8 mouse cellular contexts compared by ENCODE assay signal in genomic region chr8:120697154-120697978, GRCm38 (mm10). TPM values are rescaled to one million over a fixed set of nuclear protein-coding genes. Genes with fewer than 3 reads are reported as not detected.
A peak's percentile ranks its signal among the peaks of the same experiment; 100 is the strongest.
DNase-seq lines count a peak whose midpoint lies in the region; ATAC-seq and TF ChIP-seq lines count a peak whose summit lies in the region.

No protein-coding gene starts in this region.

- DNase-seq in gastrocnemius, adult 2 months = peak; percentile 72
- DNase-seq in gastrocnemius, postnatal 36 days = no peak
- peak; percentile 40 for DNase-seq in midbrain, postnatal 0 days (ENCODE audit: low spot score)
- peak; percentile 46 for DNase-seq in lung, postnatal 25 days (ENCODE audit: low spot score)
- no peak for DNase-seq in yolk sac, embryonic 10.5 days (ENCODE audit: low spot score)
- DNase-seq in embryo, embryonic 9.5 days (ENCODE audit: extremely low spot score) = no peak

- H3K4me3 ChIP-seq in gastrocnemius, adult 2 months = no peak overlapping the region
- no peak overlapping the region for H3K4me3 ChIP-seq in midbrain, postnatal 0 days (ENCODE audit: low read depth, low read length)
- H3K4me3 ChIP-seq in midbrain, embryonic 16.5 days (ENCODE audit: low read depth, low read length) = no peak overlapping the region
- no peak overlapping the region for H3K4me3 ChIP-seq in heart, embryonic 16.5 days (ENCODE audit: low read length)

- no peaks in the 10 kb centered on the region for H3K9me3 ChIP-seq in midbrain, postnatal 0 days (ENCODE audit: low read length)
- no peaks in the 10 kb centered on the region for H3K9me3 ChIP-seq in midbrain, embryonic 16.5 days (replicated peaks; ENCODE audit: control insufficient read depth, low read length, poor library complexity, severe bottlenecking)
- H3K9me3 ChIP-seq in heart, embryonic 16.5 days (replicated peaks; ENCODE audit: control insufficient read depth, low read length) = no peaks in the 10 kb centered on the region

- peak overlapping the region; percentile 40; the same call in 1 of the 2 replicates for H3K27ac ChIP-seq in gastrocnemius, adult 2 months
- no peak overlapping the region for H3K27ac ChIP-seq in midbrain, postnatal 0 days (ENCODE audit: low read depth, low read length)
- H3K27ac ChIP-seq in midbrain, embryonic 16.5 days (ENCODE audit: low read length) = no peak overlapping the region
- peak overlapping the region; percentile 65 for H3K27ac ChIP-seq in heart, embryonic 16.5 days (ENCODE audit: low read length)

- 74% methylated on average over 17 of the region's 17 CpGs for WGBS in midbrain, postnatal 0 days
- 76% methylated on average over 17 of the region's 17 CpGs for WGBS in midbrain, embryonic 16.5 days
- WGBS in heart, embryonic 16.5 days = 44% methylated on average over 17 of the region's 17 CpGs

- no peak overlapping the region for H3K4me2 ChIP-seq in midbrain, postnatal 0 days (ENCODE audit: low read depth, low read length, poor library complexity, severe bottlenecking)
- H3K4me2 ChIP-seq in midbrain, embryonic 16.5 days (ENCODE audit: low read length) = no peak overlapping the region
- H3K4me2 ChIP-seq in heart, embryonic 16.5 days (ENCODE audit: low read depth, low read length) = no peak overlapping the region

- no peak overlapping the region for H3K9ac ChIP-seq in midbrain, postnatal 0 days (replicated peaks; ENCODE audit: low read length, poor library complexity, severe bottlenecking)
- no peak overlapping the region for H3K9ac ChIP-seq in midbrain, embryonic 16.5 days (ENCODE audit: low read depth, low read length)
- no peak overlapping the region for H3K9ac ChIP-seq in heart, embryonic 16.5 days (ENCODE audit: low read length)

- 0 out of 2 replicates have a peak, but pooled peaks cover 6% of the 10 kb centered on the region for H3K4me1 ChIP-seq in midbrain, postnatal 0 days (ENCODE audit: insufficient read depth, low read length)
- H3K4me1 ChIP-seq in midbrain, embryonic 16.5 days (ENCODE audit: control insufficient read depth, insufficient read depth, low read length) = no peaks in the 10 kb centered on the region
- peaks cover 28% of the 10 kb centered on the region for H3K4me1 ChIP-seq in heart, embryonic 16.5 days (ENCODE audit: control insufficient read depth, insufficient read depth, low read length)

- H3K36me3 ChIP-seq in midbrain, postnatal 0 days (ENCODE audit: insufficient read depth, low read length) = no peaks in the 10 kb centered on the region
- no peaks in the 10 kb centered on the region for H3K36me3 ChIP-seq in midbrain, embryonic 16.5 days (ENCODE audit: control insufficient read depth, insufficient read depth, low read length)
- H3K36me3 ChIP-seq in heart, embryonic 16.5 days (ENCODE audit: control insufficient read depth, insufficient read depth) = no peaks in the 10 kb centered on the region

- intact Hi-C loops in gastrocnemius, adult 2 months (cut with DNase I) = no loop called here
- intact Hi-C loops in gastrocnemius, postnatal 36 days (cut with DNase I) = loop anchor here (5.0 kb wide), 1 partner anchor 35 kb away; no protein-coding TSS in a partner anchor

- ATAC-seq in midbrain, postnatal 0 days (ENCODE audit: low FRiP score) = no peak
- no peak for ATAC-seq in midbrain, embryonic 16.5 days
- no peak for ATAC-seq in heart, embryonic 16.5 days (replicated peaks; ENCODE audit: extremely low read depth, insufficient read depth, low FRiP score)

- no peaks in the 10 kb centered on the region for H3K27me3 ChIP-seq in midbrain, postnatal 0 days (ENCODE audit: insufficient read depth, low read length)
- H3K27me3 ChIP-seq in midbrain, embryonic 16.5 days (ENCODE audit: control insufficient read depth, insufficient read depth, low read depth, low read length) = no peaks in the 10 kb centered on the region; the same call in 1 of the 2 replicates
- H3K27me3 ChIP-seq in heart, embryonic 16.5 days (ENCODE audit: control insufficient read depth, insufficient read depth, low read length) = no peaks in the 10 kb centered on the region; the same call in none of the 2 replicates

- TF ChIP-seq CTCF in gastrocnemius, adult 2 months (IDR thresholded peaks at IDR 0.05) = no peak
- TF ChIP-seq CTCF in midbrain, postnatal 0 days (IDR thresholded peaks at IDR 0.05) = no peak

RNA-seq across cellular contexts. Expression of gene Emc8, which starts 29.0 kb away (rescaled TPM):
- 10 to 100 TPM; 22.2 to 25.6 TPM for total RNA-seq in gastrocnemius, adult 2 months (2021)
- total RNA-seq in gastrocnemius, postnatal 36 days (2021) = 10 to 100 TPM; 23.4 to 26.9 TPM
- 30.5 and 43.2 TPM in 2 replicates for total RNA-seq in midbrain, postnatal 0 days (2014; rRNA removed)
- polyA plus RNA-seq in midbrain, postnatal 0 days (2015; fragmentation: Nextera tagmentation; extraction: Ambion mirVana) = 91.6 and 95.8 TPM in 2 replicates
- polyA plus RNA-seq in midbrain, embryonic 16.5 days (2015; fragmentation: Nextera tagmentation; extraction: Ambion mirVana) = 99.5 and 105 TPM in 2 replicates
- polyA plus RNA-seq in heart, embryonic 16.5 days (2015; fragmentation: Nextera tagmentation; extraction: Ambion mirVana) = 164 and 168 TPM in 2 replicates

RNA-seq across cellular contexts. Expression of gene Cox4i1, which starts 29.3 kb away (rescaled TPM):
- total RNA-seq in gastrocnemius, adult 2 months (2021) = 1,000 to 10,000 TPM; 1,376 to 1,812 TPM
- total RNA-seq in gastrocnemius, postnatal 36 days (2021) = 1,000 to 10,000 TPM; 1,608 to 1,616 TPM
- total RNA-seq in midbrain, postnatal 0 days (2014; rRNA removed) = 493 and 558 TPM in 2 replicates
- 1,374 and 1,478 TPM in 2 replicates for polyA plus RNA-seq in midbrain, postnatal 0 days (2015; fragmentation: Nextera tagmentation; extraction: Ambion mirVana)
- 1,051 and 1,134 TPM in 2 replicates for polyA plus RNA-seq in midbrain, embryonic 16.5 days (2015; fragmentation: Nextera tagmentation; extraction: Ambion mirVana)
- 2,414 and 2,430 TPM in 2 replicates for polyA plus RNA-seq in heart, embryonic 16.5 days (2015; fragmentation: Nextera tagmentation; extraction: Ambion mirVana)

RNA-seq across cellular contexts. Expression of gene Gm27021, which starts 29.5 kb away (rescaled TPM):
- total RNA-seq in gastrocnemius, adult 2 months (2021) = not detected
- total RNA-seq in gastrocnemius, postnatal 36 days (2021) = not detected
- 3.9 and 13.8 TPM in 2 replicates for total RNA-seq in midbrain, postnatal 0 days (2014; rRNA removed)
- polyA plus RNA-seq in midbrain, postnatal 0 days (2015; fragmentation: Nextera tagmentation; extraction: Ambion mirVana) = 7.9 and 9.1 TPM in 2 replicates
- polyA plus RNA-seq in midbrain, embryonic 16.5 days (2015; fragmentation: Nextera tagmentation; extraction: Ambion mirVana) = 4.7 and 5.6 TPM in 2 replicates
- 0.55 TPM in 1 of 2 replicates, not detected in the other for polyA plus RNA-seq in heart, embryonic 16.5 days (2015; fragmentation: Nextera tagmentation; extraction: Ambion mirVana)

RNA-seq across cellular contexts. Expression of gene Irf8, which starts 38.8 kb away (rescaled TPM):
- total RNA-seq in gastrocnemius, adult 2 months (2021) = 10 to 100 TPM in 1 of 2 experiments, 1 to 10 TPM in 1; 4.8 to 11.2 TPM
- 1 to 10 TPM; 6.7 to 9.9 TPM for total RNA-seq in gastrocnemius, postnatal 36 days (2021)
- total RNA-seq in midbrain, postnatal 0 days (2014; rRNA removed) = 3.2 and 3.5 TPM in 2 replicates
- polyA plus RNA-seq in midbrain, postnatal 0 days (2015; fragmentation: Nextera tagmentation; extraction: Ambion mirVana) = 5.0 and 5.7 TPM in 2 replicates
- 3.9 TPM in 2 replicates for polyA plus RNA-seq in midbrain, embryonic 16.5 days (2015; fragmentation: Nextera tagmentation; extraction: Ambion mirVana)
- polyA plus RNA-seq in heart, embryonic 16.5 days (2015; fragmentation: Nextera tagmentation; extraction: Ambion mirVana) = 19.3 and 22.5 TPM in 2 replicates

RNA-seq across cellular contexts. Expression of gene 1190005I06Rik, which starts 49.9 kb away (rescaled TPM):
- total RNA-seq in gastrocnemius, adult 2 months (2021) = 1 to 10 TPM in 1 of 2 experiments, under 1 TPM in 1; 0.77 to 1.0 TPM
- 1 to 10 TPM in 1 of 2 experiments, under 1 TPM in 1; 0.84 to 1.5 TPM for total RNA-seq in gastrocnemius, postnatal 36 days (2021)
- total RNA-seq in midbrain, postnatal 0 days (2014; rRNA removed) = 27.4 and 30.9 TPM in 2 replicates
- 25.4 and 29.5 TPM in 2 replicates for polyA plus RNA-seq in midbrain, postnatal 0 days (2015; fragmentation: Nextera tagmentation; extraction: Ambion mirVana)
- polyA plus RNA-seq in midbrain, embryonic 16.5 days (2015; fragmentation: Nextera tagmentation; extraction: Ambion mirVana) = 18.2 and 22.2 TPM in 2 replicates
- polyA plus RNA-seq in heart, embryonic 16.5 days (2015; fragmentation: Nextera tagmentation; extraction: Ambion mirVana) = 4.7 and 5.6 TPM in 2 replicates

Comparison
In these comparisons a context has a peak if more than half of its experiments do, and no peak if none do; other contexts are left out.
1. DNase-seq: peak in gastrocnemius, adult 2 months (single experiment), midbrain, postnatal 0 days (single experiment) and lung, postnatal 25 days (single experiment); none in gastrocnemius, postnatal 36 days (0 of 2), yolk sac, embryonic 10.5 days (single experiment) and embryo, embryonic 9.5 days (single experiment).
2. H3K27ac ChIP-seq: peak in gastrocnemius, adult 2 months (single experiment) and heart, embryonic 16.5 days (single experiment); none in midbrain, postnatal 0 days (single experiment) and midbrain, embryonic 16.5 days (single experiment).